Mouse (Mus musculus): Measurements from ENCODE around the gene Hdac11.
A peak's percentile ranks its signal among the peaks of the same experiment; 100 is the strongest.
"Not testable (repeated sequence)": the region's sequence is repeated elsewhere in the genome, so short reads cannot be mapped to it uniquely, and the experiment has no call there.

Gene Hdac11

DNA sequence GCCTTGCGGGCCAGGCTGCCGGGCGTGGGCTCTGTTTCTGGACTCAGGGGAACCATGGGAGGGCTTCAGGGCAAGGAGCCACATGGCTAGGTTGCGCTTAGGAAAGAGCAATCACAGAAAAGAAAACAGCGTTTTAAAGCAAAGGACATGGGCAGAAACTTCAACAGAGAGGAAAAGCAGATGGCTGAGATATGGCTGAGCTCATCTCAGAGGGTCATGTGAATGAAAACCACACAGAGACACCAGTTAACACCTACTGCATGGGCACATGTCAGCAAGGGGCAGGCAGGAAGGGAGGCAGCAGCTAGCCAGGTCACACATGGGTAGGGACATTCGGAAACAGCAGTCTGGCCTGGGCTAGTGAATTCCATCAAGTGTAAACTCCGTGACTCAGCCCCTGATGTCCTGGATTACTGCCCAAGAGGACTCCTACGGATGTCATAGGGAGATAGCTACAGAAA is 45.4 kb downstream of the Hdac11 start:
- no peak for DNase-seq (ENCODE audit: low read depth, low spot score)

- no peak for DNase-seq (ENCODE audit: low read depth, low spot score)
Observed at GRCm38 (mm10) chr6:91202571-91202970, 46.1 kb downstream of the Hdac11 start.

DNA sequence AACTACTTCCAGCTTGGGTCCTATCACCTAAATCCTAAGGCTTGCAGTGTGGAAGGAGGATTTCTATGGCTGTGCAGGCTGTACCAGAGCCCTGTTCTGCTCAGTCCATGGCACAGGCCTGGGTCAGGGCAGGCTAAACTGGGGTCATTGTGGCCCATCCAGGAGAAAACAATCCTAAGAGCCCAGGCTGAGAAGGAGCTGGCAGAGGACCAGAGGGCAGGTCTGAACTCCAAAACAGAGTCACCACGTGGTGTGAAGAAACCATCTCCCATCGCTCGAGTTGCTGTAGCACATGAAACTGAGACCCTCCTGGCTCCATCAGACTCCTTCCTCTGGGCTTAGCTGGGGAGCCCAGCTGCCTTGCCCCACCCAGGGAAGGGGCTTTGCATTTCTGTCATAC is 48.9 kb downstream of the Hdac11 start:
- no peak for DNase-seq (ENCODE audit: low read depth, low spot score)

DNA sequence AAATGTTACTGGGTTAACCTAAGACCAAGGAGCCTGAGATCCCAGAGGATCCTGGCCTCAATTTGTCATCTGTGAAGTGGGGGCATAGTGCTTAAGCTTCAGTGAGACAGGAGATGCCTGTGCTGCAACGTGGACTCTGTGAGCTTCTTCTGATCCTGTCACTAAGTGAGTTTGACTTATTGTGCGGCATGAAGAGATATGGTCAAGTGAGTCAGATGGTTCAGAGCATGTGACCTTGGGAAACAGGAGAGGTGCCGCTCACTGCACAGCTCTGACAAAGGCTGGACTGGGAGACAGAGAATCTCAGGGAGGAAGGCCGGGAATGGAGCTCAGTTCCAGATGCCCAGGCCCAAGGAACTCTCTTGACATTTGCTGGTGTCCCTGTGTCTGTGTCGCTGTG is 49.3 kb downstream of the Hdac11 start:
- DNase-seq (ENCODE audit: low read depth, low spot score): no peak

- no peak for DNase-seq (ENCODE audit: low read depth, low spot score)
Observed at GRCm38 (mm10) chr6:91207491-91207890, 51.0 kb downstream of the Hdac11 start.

DNA sequence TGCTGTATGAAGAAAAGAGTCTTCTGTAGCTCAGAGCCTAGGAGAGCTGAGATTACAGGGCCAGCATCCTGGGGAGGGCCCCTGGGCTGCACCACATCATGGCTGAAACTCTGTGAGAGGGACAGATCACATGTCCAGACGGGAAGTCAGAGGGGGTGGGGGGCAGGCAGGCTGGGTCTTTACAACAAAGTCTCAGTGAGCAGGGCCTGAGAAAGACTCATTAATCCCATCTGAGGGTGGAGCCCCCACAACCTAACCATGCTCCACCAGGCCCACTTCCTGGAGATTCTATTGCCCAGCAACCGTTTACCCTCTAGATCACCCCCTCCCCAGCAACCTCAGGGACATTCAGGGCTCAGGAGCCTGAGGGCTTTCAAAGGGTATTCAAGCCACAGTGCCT is 53.3 kb downstream of the Hdac11 start:
- no peak for DNase-seq (ENCODE audit: low read depth, low spot score)

DNA sequence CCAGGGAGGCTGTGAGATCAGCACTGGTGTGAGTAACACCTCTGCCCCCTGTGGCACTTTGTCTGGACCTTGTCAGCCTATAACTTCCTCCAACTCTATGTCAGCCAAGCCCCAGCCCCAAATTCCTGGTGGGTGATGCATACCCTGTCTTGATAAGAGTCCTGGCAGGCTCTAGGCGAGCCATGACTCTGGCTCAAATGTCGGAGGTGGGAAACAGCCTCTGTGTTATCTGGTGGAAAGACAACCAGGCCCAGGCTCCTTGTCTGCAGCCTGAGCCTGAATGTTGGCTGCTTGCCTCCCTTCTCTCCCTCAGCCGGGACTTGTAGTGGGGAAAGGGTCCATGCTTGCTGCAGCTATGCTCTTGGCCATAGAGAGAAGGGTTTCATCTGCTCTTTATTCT is 54.4 kb downstream of the Hdac11 start:
- DNase-seq (ENCODE audit: low read depth, low spot score): no peak

DNA sequence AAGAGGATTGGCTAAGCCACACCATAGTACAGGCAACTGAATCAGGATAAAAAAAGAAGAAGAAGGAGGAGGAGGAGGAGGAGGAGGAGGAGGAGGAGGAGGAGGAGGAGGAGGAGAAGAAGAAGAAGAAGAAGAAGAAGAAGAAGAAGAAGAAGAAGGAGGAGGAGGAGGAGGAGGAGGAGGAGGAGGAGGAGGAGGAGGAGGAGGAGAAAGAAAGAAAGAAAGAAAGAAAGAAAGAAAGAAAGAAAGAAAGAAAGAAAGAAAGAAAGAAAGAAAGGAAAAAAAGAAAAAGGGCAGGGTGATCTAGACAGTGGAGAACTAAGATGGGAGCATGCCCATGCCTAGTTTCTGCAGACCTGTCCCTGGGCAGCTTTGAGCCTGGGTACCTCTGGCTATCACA is 55.7 kb downstream of the Hdac11 start, which contains the start of gene Fbln2:
Gene Fbln2, plus strand, starts transcription at position 301 of the 400 bp plus-strand sequence.
- not testable (repeated sequence) for DNase-seq (ENCODE audit: low read depth, low spot score)

- DNase-seq (ENCODE audit: low read depth, low spot score): peak; percentile 62
Observed at GRCm38 (mm10) chr6:91212571-91212970, 56.1 kb downstream of the Hdac11 start.

- DNase-seq (ENCODE audit: low read depth, low spot score): no peak
Observed at GRCm38 (mm10) chr6:91213287-91214218, 57.1 kb downstream of the Hdac11 start.

- DNase-seq (ENCODE audit: low read depth, low spot score): no peak
Observed at GRCm38 (mm10) chr6:91215454-91215853, 59.0 kb downstream of the Hdac11 start.

DNA sequence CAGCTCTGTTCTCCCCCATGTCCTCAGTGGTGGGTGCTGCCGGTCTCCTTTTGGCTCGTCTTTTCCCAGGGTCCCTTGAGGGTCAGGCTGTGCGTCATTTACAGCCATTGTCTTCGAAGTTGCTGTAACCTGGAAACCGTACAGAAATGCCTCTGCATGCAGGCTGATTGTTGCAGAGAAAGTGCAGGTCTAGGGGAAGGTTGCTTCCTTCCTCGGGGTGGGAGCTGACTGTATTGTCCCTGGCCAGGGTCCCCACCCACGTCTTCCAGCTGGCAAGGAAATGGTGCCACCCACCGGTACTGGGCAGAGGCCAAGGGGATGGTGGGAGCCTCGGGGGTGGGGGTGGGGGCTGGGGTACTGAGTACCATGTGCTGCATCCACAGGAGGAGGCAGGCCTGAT is 62.0 kb downstream of the Hdac11 start:
- DNase-seq (ENCODE audit: low read depth, low spot score): no peak

DNA sequence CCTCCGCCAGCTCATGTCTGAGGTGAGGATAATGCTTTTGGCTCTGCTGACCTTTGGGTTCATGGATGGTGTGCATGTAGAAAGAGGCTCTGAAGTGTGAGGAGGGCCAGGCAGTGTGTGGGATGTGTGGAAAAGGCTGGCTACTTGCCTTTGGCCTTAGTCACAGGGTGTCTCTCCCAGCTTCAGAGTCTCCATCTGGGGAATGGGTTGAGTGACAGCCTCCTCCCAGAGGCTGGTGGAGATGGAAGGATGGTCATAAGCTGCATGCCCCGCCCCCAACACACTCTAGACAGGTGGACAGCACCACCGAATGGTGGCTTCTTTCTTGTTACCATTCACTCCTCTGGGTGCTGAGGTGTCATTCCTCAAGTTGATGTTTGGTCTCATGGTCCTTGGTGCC is 62.4 kb downstream of the Hdac11 start:
- DNase-seq (ENCODE audit: low read depth, low spot score): no peak

- no peak for DNase-seq (ENCODE audit: low read depth, low spot score)
Observed at GRCm38 (mm10) chr6:91220062-91220461, 63.6 kb downstream of the Hdac11 start.

- DNase-seq (ENCODE audit: low read depth, low spot score): peak; percentile 45
Observed at GRCm38 (mm10) chr6:91221094-91221493, 64.6 kb downstream of the Hdac11 start.

GRCm38 (mm10) chr6:91222694-91223346 is 66.4 kb downstream of the Hdac11 start:
- no peak for DNase-seq (ENCODE audit: low read depth, low spot score)

All from ES-CJ7 (cell line).